Mouse (Mus musculus) heart, embryonic 16.5 days (tissue): ENCODE measurements around the gene Epb41l2. TPM values are rescaled to one million over a fixed set of nuclear protein-coding genes. Genes with fewer than 3 reads are reported as not detected.

ENCODE experiments used
- ATAC-seq: fragments of 200-750 bp; cut with Nextera tagmentation; replicated peaks from 2 replicates; pipeline ENCODE4 v1.8.0; 2017; ENCODE audit warnings: moderate number of reproducible peaks; ENCODE audit not compliant: insufficient read depth, low FRiP score; ENCODE audit errors: extremely low read depth
- H3K27ac ChIP-seq: fragments of 300-500 bp; sonication (generic); 2 replicates; pipeline ENCODE4 v1.5.1; 2014; ENCODE audit warnings: mild to moderate bottlenecking, low read length, control low read depth, moderate library complexity
- H3K27me3 ChIP-seq: fragments of 300-500 bp; sonication (generic); 2 replicates; pipeline ENCODE4 v1.6.1; 2014; ENCODE audit warnings: low read length, mixed read lengths; ENCODE audit not compliant: control insufficient read depth, insufficient read depth
- H3K36me3 ChIP-seq: fragments of 300-500 bp; sonication (generic); 2 replicates; pipeline ENCODE4 v1.6.1; 2014; ENCODE audit not compliant: control insufficient read depth, insufficient read depth
- H3K4me1 ChIP-seq: fragments of 300-500 bp; sonication (generic); 2 replicates; pipeline ENCODE4 v1.6.1; 2014; ENCODE audit warnings: low read length, mixed read lengths; ENCODE audit not compliant: control insufficient read depth, insufficient read depth
- H3K4me2 ChIP-seq: fragments of 300-500 bp; sonication (generic); 2 replicates; pipeline ENCODE4 v1.6.1; 2014; ENCODE audit warnings: low read depth, mild to moderate bottlenecking, control low read depth, low read length
- H3K4me3 ChIP-seq: fragments of 300-500 bp; sonication (generic); 2 replicates; pipeline ENCODE4 v1.5.1; 2014; ENCODE audit warnings: mild to moderate bottlenecking, control low read depth, low read length
- H3K9ac ChIP-seq: fragments of 300-500 bp; sonication (generic); 2 replicates; pipeline ENCODE4 v1.6.1; 2014; ENCODE audit warnings: low read length, control low read depth
- H3K9me3 ChIP-seq: fragments of 300-500 bp; sonication (generic); replicated peaks from 2 replicates; pipeline ENCODE4 v1.6.1; 2016; ENCODE audit warnings: low read length; ENCODE audit not compliant: control insufficient read depth
- WGBS: fragments of 180-500 bp; shearing (Covaris S2); extraction: QIAGEN DNeasy Blood & Tissue Kit; methylation state at CpG from one replicate; pipeline ENCODE4 v1.1.7; 2014; 5-methylcytosine and 5-hydroxymethylcytosine counted together
- polyA plus RNA-seq: library from polyadenylated mRNA; unstranded; fragments of >200 nt; fragmentation: Nextera tagmentation; extraction: Ambion mirVana; gene quantifications from 2 replicates; pipeline ENCODE4 v1.2.1, GENCODE M21; 2015

The Epb41l2 gene
- polyA plus RNA-seq, 1 experiment from 2014 or later: 49.8 TPM

DNA sequence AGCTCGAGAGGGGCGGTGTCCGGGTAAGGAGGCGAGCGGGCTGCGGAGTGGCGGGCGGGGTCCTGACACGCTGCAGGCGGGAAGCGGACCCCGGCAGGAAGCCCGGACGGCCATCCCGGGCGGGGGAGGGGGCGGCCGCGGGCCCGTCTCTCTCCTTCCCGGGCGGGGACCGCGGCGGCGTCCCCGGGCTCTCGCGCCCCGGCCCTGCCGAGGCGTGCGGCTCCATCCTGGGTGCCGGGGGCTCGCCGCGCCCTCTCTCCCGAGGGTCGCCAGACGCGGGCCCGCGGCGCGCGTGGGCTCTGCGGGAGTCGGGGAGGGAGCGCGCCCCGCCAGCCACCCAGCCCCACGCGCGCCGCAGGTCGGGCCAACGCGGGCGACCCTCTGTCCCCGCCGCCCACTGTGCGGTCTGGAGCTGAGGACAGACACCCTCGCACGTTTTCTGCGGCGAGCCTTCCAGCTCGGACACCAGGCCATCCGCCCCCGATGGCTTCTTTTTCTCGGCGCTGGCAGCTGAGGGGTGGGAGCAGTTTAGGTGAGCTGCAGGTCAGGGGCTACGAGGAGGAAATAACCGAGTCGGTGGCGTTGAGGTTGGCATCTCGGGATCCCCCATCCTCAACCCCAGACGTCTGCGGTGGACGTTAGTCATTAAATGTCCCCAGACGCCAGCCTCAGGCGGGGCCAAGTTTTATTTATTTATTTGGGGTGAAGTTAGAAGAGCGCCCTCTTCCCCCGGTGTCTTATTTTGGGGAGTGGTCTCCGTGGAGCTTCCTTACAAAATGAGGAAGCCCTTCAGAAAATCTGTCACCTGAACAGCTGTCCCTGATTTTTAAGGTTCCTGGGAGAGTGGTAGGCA, 587 bp downstream of the Epb41l2 start:
- WGBS: under 1% methylated on average over 70 of the region's 84 CpGs
- Histone ChIP-seq H3K27ac (peak overlapping the region; percentile 88), H3K4me1 (peaks cover 28% of the 10 kb centered on the region), H3K36me3 (no peaks in the 10 kb centered on the region), H3K9ac (peak overlapping the region; percentile 91), H3K9me3 (no peaks in the 10 kb centered on the region), H3K27me3 (no peaks in the 10 kb centered on the region), H3K4me2 (peak overlapping the region; percentile 79), H3K4me3 (peak overlapping the region; percentile 86)
- peak; percentile 24 for ATAC-seq

DNA sequence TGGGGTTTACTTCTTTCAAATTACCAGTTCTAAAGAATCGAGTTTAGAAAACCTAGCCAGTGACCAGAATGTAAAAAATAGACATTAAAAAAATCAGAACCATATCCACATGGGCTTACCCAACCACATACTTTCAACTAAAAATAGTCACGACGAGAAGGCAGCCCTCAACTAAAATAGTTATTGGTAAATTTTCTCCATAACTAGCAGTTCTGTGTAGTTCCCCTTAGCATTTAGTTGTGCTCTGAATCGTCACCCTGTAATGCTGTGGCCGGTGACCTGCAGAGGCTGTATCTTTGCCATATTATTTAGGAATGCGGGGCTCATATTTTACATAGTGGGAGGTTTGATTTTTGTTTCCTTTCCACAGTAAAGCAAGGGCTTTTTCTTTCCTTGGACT, 2.6 kb downstream of the Epb41l2 start:
- Histone ChIP-seq H3K9me3 (no peaks in the 10 kb centered on the region), H3K27me3 (no peaks in the 10 kb centered on the region), H3K27ac (no peak overlapping the region), H3K36me3 (no peaks in the 10 kb centered on the region), H3K4me1 (peaks cover 41% of the 10 kb centered on the region), H3K4me3 (peak overlapping the region; percentile 41), H3K9ac (peak overlapping the region; percentile 56), H3K4me2 (peak overlapping the region; percentile 79)
- no peak for ATAC-seq
- WGBS: 30% methylated on average over 6 of the region's 6 CpGs

DNA sequence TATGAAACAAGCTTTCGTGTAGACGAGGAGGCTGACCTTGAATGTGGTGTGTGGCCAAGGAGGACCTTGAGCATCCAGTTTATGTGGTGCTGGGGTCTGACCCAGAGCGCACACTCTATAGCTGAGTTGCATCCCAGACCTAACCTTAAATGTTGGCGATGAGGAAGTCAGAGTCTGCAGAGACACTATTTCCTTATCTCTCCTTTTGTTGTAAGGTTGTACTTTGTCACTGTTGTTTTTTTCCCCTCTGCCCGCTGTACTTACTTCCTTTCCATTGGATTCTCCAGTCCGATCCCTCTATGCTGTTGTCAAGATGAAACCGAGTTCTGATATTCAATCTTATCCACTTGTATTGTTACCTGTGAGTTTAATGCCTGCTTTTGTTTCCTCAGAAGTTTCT, 5.6 kb downstream of the Epb41l2 start:
- WGBS: 59% methylated on average over 7 of the region's 7 CpGs
- no peak overlapping the region for H3K4me2 ChIP-seq
- ATAC-seq: no peak
- H3K27ac ChIP-seq: peak overlapping the region; percentile 9; the same call in 1 of the 2 replicates
- H3K27me3 ChIP-seq: no peaks in the 10 kb centered on the region
- H3K4me1 ChIP-seq: peaks cover 42% of the 10 kb centered on the region
- H3K4me3 ChIP-seq: no peak overlapping the region
- no peaks in the 10 kb centered on the region for H3K36me3 ChIP-seq
- H3K9ac ChIP-seq: no peak overlapping the region
- H3K9me3 ChIP-seq: no peaks in the 10 kb centered on the region

DNA sequence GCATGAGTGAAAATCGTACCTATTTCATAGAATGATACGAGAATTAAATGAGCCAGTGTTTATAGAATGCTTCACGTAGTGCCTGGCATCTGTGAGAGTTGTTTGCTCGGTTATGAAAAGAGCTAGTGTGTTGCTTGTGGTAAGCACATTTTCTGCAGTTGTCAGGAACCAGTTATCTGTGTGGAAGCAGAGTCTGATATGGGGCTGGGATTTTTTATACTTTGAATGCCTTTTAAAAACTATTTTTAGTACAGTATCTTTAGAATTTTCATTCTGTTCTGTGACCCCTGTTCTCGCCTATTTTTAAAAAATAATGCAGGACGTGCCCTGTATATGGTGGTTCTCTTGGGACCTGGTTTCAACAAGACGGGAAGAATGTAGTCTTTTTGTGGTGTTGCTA, 6.1 kb downstream of the Epb41l2 start:
- H3K4me1 ChIP-seq: peaks cover 46% of the 10 kb centered on the region
- WGBS: 33% methylated on average over 7 of the region's 7 CpGs
- H3K27ac ChIP-seq: peak overlapping the region; percentile 9; the same call in 1 of the 2 replicates
- no peaks in the 10 kb centered on the region for H3K9me3 ChIP-seq
- H3K27me3 ChIP-seq: no peaks in the 10 kb centered on the region
- 0 out of 2 replicates have a peak overlapping the region, but pooled peaks have one; percentile 6 for H3K4me2 ChIP-seq
- H3K4me3 ChIP-seq: no peak overlapping the region
- no peaks in the 10 kb centered on the region for H3K36me3 ChIP-seq
- ATAC-seq: no peak
- H3K9ac ChIP-seq: no peak overlapping the region

DNA sequence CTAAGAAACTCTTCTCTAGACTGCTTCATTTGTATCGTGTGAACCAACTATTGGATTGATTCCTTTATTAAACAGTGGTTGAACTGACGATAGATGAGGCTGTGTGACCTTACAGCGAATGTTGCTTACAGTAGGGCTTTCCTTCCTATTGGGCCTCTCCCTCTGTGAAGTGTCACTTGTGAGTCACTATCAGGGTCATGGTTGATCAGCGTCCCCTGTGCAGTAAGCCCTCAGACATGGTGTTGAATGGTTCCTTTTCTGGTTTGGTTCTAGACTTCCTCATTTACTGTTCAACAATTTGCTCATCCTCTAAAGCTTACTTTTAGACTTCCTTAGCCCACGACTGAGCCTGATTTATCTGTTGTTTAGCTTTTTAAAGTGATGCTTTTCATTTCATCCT, 7.1 kb downstream of the Epb41l2 start:
- no peaks in the 10 kb centered on the region for H3K9me3 ChIP-seq
- WGBS: 55% methylated on average over 5 of the region's 5 CpGs
- no peak overlapping the region for H3K4me3 ChIP-seq
- no peaks in the 10 kb centered on the region for H3K27me3 ChIP-seq
- peaks cover 46% of the 10 kb centered on the region for H3K4me1 ChIP-seq
- H3K36me3 ChIP-seq: no peaks in the 10 kb centered on the region
- no peak overlapping the region for H3K27ac ChIP-seq
- H3K4me2 ChIP-seq: no peak overlapping the region
- H3K9ac ChIP-seq: no peak overlapping the region
- ATAC-seq: no peak

DNA sequence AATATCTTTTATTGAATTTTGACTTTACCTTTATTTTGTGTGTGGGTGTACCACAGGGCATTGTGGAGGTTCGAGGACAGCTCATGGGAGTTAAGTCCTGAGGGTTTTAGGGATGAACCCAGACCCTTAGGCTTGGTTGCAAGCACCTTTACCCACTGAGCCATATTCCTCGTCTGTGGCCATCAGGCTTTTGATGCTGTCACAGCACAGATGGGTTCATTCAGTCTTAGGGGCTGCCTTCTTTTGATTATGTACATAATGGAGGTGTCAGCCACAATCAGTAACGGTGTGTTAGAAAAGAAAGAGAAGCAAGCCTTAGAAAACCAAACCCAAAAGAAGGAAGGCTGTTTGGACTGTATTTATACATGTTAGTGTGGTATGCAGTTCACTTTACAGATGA, 9.3 kb downstream of the Epb41l2 start:
- no peak for ATAC-seq
- Histone ChIP-seq H3K4me2 (no peak overlapping the region), H3K9ac (no peak overlapping the region), H3K27ac (no peak overlapping the region), H3K36me3 (no peaks in the 10 kb centered on the region), H3K27me3 (no peaks in the 10 kb centered on the region), H3K9me3 (no peaks in the 10 kb centered on the region), H3K4me1 (peaks cover 46% of the 10 kb centered on the region), H3K4me3 (no peak overlapping the region)
- 82% methylated on average over 3 of the region's 3 CpGs for whole genome bisulfite sequencing

DNA sequence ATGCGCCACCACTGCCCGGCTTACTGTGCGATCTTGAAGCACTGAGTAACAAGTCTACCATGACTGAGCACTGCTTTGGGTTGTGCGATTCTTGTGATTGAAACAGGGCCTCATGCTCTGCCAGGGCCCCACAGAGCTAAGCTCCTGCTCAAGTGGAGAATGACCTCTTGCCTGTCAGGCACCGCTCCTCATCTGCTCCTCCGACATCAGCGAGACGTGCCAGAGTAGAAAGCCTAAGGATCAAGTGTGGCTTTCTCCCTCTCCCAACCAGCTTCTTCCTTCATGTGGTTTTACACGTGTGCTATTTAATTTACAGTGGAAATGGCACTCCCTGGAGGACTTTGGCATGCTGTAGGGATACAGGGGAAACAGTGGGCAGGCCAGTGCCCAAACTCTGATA, 10.1 kb downstream of the Epb41l2 start:
- no peak for ATAC-seq
- Histone ChIP-seq H3K4me3 (no peak overlapping the region), H3K36me3 (no peaks in the 10 kb centered on the region), H3K9ac (no peak overlapping the region), H3K27ac (no peak overlapping the region), H3K4me1 (peaks cover 46% of the 10 kb centered on the region), H3K4me2 (no peak overlapping the region), H3K9me3 (no peaks in the 10 kb centered on the region), H3K27me3 (no peaks in the 10 kb centered on the region)
- 81% methylated on average over 9 of the region's 9 CpGs for WGBS

DNA sequence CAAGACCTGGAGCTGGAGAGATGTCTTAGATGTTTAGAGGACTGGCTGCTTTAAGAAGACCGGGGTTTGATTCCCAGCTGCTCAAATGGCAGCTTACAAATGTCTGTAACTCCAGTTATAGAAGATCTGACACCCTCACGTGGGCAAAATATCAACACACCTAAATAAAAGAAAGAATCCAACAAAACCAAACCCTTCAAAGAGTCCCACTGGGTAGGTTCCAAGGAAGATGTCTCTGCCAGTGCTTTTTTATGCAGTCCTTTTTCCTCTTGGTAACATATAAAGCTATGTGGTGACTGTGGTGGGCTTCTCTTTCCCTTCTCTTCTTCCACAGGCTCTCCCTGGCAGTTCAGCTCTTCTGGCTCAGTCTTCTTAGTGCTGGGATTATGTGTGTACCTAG, 11.7 kb downstream of the Epb41l2 start:
- Histone ChIP-seq H3K27me3 (no peaks in the 10 kb centered on the region), H3K27ac (no peak overlapping the region), H3K4me1 (peaks cover 31% of the 10 kb centered on the region), H3K9me3 (no peaks in the 10 kb centered on the region), H3K9ac (no peak overlapping the region), H3K4me3 (no peak overlapping the region), H3K4me2 (peak overlapping the region; percentile 48; the same call in 1 of the 2 replicates), H3K36me3 (no peaks in the 10 kb centered on the region)
- 78% methylated on average over 2 of the region's 2 CpGs for WGBS
- ATAC-seq: no peak

DNA sequence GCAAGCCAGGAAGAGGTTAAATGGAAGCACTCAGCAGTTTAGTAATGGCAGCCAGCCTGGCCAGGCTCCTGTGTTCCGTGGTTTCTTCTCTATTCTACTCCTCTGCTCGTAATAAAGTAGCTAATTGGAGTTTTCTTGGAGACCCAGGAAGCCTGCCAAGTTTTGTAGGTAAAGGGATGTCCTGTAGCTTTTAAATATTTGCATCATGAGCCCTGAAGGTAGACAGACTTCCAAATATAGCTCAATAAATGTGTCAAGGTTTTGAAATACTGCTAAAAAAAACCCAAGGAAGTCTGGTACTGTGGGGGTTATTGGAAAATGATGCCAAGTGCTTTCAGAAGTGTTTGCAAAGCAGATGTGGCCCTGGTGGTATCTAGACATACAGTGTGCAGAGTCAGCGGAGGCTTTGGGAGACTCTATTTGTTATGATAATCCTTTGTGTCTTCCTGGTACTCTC, 12.3 kb downstream of the Epb41l2 start:
- Histone ChIP-seq H3K9ac (no peak overlapping the region; the same call in 1 of the 2 replicates), H3K36me3 (no peaks in the 10 kb centered on the region), H3K27ac (peak overlapping the region; percentile 67), H3K4me1 (peaks cover 29% of the 10 kb centered on the region), H3K4me2 (peak overlapping the region; percentile 48), H3K4me3 (peak overlapping the region; percentile 18), H3K9me3 (no peaks in the 10 kb centered on the region), H3K27me3 (no peaks in the 10 kb centered on the region)
- WGBS: 11% methylated on average over 3 of the region's 3 CpGs
- ATAC-seq: no peak
